Mouse (Mus musculus): ENCODE data around the gene Ptger1.

DNA sequence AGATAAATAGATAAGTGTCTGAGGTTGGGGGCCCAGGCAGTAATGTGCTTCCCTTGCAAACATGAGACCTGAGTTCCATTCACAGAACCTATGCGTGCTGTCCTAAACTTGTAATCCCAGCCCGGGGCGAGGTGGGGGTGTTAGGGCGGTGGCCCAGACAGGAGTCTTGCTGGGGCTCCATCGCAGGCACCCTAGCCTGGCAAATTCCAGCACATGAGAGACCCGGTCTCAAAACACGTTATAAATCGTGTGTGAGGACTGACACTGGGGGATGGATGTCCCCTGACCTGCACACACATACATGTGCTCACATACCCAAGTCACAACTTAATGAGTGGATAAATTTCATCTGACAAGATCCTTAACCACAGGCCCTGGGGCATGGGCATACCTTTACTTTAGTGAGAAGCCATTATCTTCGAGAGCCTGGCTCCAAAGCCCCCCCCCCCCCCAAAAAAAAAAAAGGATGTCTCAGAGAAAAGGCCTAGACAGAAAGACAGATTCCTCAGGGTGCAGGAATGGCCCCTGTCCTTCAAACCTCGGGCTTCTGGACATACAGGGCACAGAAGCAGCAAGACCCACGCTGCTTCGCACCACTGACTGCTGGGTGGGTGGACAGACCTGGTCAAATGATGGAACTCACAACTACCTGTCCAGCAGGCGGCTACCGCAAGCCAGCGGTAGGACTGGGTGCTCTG lies 44.6 kb upstream of the Ptger1 start:
- TF ChIP-seq POLR2A (IDR thresholded peaks at IDR 0.05; ENCODE audit: control insufficient read depth, low read depth, low read length) (no peak), CTCF (IDR thresholded peaks at IDR 0.05; ENCODE audit: control insufficient read depth, insufficient read depth, insufficient replicate concordance, low read depth, low read length) (no peak)
